Mouse (Mus musculus): Measurements from ENCODE around the gene Gm19684.

DNA sequence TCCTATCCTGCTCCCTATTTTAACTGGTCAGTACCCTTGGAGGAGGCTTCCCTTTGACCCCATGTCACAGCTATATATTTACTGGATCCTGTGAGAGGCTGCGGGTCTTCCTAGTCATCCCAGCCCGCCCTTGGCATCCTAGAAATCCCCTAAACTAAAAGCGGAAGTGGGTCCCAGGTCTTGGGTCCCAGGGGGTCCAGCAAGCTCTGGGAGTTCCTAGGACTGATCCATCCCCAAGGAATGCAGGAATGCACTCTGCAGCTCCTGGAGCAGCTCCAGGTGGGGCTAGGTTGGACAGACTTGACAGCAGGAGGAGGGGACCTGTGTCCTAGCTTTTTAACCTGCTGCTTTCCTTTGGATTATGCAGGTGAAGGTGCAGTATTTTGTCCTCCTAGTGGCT, 27.5 kb upstream of the Gm19684 start:
- TF ChIP-seq CTCF (IDR thresholded peaks at IDR 0.05; ENCODE audit: low read depth, low read length): no peak
- TF ChIP-seq POLR2A (IDR thresholded peaks at IDR 0.05; ENCODE audit: extremely low read depth, insufficient read depth, low read length): no peak
